Mouse (Mus musculus) neutrophil, adult 5-6 weeks (primary cell): Measurements from ENCODE around the gene Gcfc2. TPM values are rescaled to one million over a fixed set of nuclear protein-coding genes. Genes with fewer than 3 reads are reported as not detected.

Experiments used
- ATAC-seq: fragments of 151-379, 151-347 bp; 2 replicates; pipeline ENCODE4 v1.8.0; 2017; ENCODE audit warnings: mild to moderate bottlenecking, moderate TSS enrichment; ENCODE audit not compliant: insufficient number of reproducible peaks, poor library complexity, low FRiP score, severe bottlenecking; ENCODE audit errors: extremely low read depth
- total RNA-seq: library from RNA; stranded (forward); fragments of 200-1000 nt; gene quantifications from 2 replicates; pipeline ENCODE4 v1.2.3, GENCODE M21; 2017

Gcfc2 gene
- total RNA-seq, result 21.4 and 21.8 TPM in 2 replicates

GRCm38 (mm10) chr6:81923523-81924142 lies at the start of gene Gcfc2:
TSS of gene Gcfc2 (plus strand) at chr6:81923669.
- ATAC-seq, result 0 out of 2 replicates have a peak, but pooled peaks have one; percentile 66

GRCm38 (mm10) chr6:81895678-81896230 lies 27.7 kb upstream of the Gcfc2 start:
- no peak for ATAC-seq

- ATAC-seq, result 0 out of 2 replicates have a peak, but pooled peaks have one; percentile 6
These were observed 13.1 kb upstream of the Gcfc2 start for GRCm38 (mm10) chr6:81910302-81910855.

GRCm38 (mm10) chr6:81911244-81911643 lies 12.2 kb upstream of the Gcfc2 start:
- no peak for ATAC-seq

- no peak for ATAC-seq
These were observed 11.8 kb upstream of the Gcfc2 start for GRCm38 (mm10) chr6:81911713-81912112.

GRCm38 (mm10) chr6:81912177-81912576 lies 11.3 kb upstream of the Gcfc2 start:
- ATAC-seq, result no peak

- ATAC-seq, result no peak
These were observed 835 bp downstream of the Gcfc2 start for GRCm38 (mm10) chr6:81924304-81924703.

- no peak for ATAC-seq
These were observed 5.9 kb downstream of the Gcfc2 start for GRCm38 (mm10) chr6:81929402-81929801.

- ATAC-seq, result no peak
These were observed 9.8 kb downstream of the Gcfc2 start for GRCm38 (mm10) chr6:81933281-81933680.

GRCm38 (mm10) chr6:81941718-81942117 lies 18.2 kb downstream of the Gcfc2 start:
- no peak for ATAC-seq

GRCm38 (mm10) chr6:81943281-81943680 lies 19.8 kb downstream of the Gcfc2 start:
- no peak for ATAC-seq

- no peak for ATAC-seq
These were observed 21.0 kb downstream of the Gcfc2 start for GRCm38 (mm10) chr6:81944432-81944831.

- no peak for ATAC-seq
These were observed 23.4 kb downstream of the Gcfc2 start for GRCm38 (mm10) chr6:81946906-81947305.

GRCm38 (mm10) chr6:81955133-81955532 lies 31.7 kb downstream of the Gcfc2 start:
- ATAC-seq, result no peak

- no peak for ATAC-seq
These were observed 32.9 kb downstream of the Gcfc2 start for GRCm38 (mm10) chr6:81956399-81956798.

- no peak for ATAC-seq
These were observed 34.5 kb downstream of the Gcfc2 start for GRCm38 (mm10) chr6:81957992-81958391.

- no peak for ATAC-seq
These were observed 36.4 kb downstream of the Gcfc2 start for GRCm38 (mm10) chr6:81959866-81960265.

- no peak for ATAC-seq
These were observed 36.8 kb downstream of the Gcfc2 start for GRCm38 (mm10) chr6:81960284-81960683.

- ATAC-seq, result peak; percentile 94
These were observed 42.0 kb downstream of the Gcfc2 start, which contains the start of gene Mrpl19 for GRCm38 (mm10) chr6:81965296-81966067. TSS of gene Mrpl19 (minus strand) at chr6:81965958.

- no peak for ATAC-seq
These were observed 42.6 kb downstream of the Gcfc2 start for GRCm38 (mm10) chr6:81966068-81966544.
